Mouse (Mus musculus) kidney, postnatal 0 days (tissue): Measurements from ENCODE around the gene Gm20431. TPM values are rescaled to one million over a fixed set of nuclear protein-coding genes. Genes with fewer than 3 reads are reported as not detected.

Experiments
- ATAC-seq: fragments of 200-750 bp; cut with Nextera tagmentation; replicated peaks from 2 replicates; pipeline ENCODE4 v1.8.0; 2017; ENCODE audit warnings: low read depth, moderate number of reproducible peaks, moderate TSS enrichment, moderate library complexity; ENCODE audit not compliant: low FRiP score
- DNase-seq: peaks from one replicate; pipeline ENCODE4 v3.0.0-alpha.2; 2016; ENCODE audit warnings: low spot score
- H3K27ac ChIP-seq: fragments of 300-500 bp; sonication (generic); 2 replicates; pipeline ENCODE4 v1.5.1; 2014; ENCODE audit warnings: mild to moderate bottlenecking
- H3K27me3 ChIP-seq: fragments of 300-500 bp; sonication (generic); 2 replicates; pipeline ENCODE4 v1.6.1; 2014; ENCODE audit warnings: low read length, mixed read lengths; ENCODE audit not compliant: insufficient read depth
- H3K36me3 ChIP-seq: fragments of 300-500 bp; sonication (generic); 2 replicates; pipeline ENCODE4 v1.6.1; 2014; ENCODE audit warnings: low read length, mixed read lengths; ENCODE audit not compliant: insufficient read depth
- H3K4me1 ChIP-seq: fragments of 300-500 bp; sonication (generic); replicated peaks from 2 replicates; pipeline ENCODE4 v1.6.1; 2014; ENCODE audit warnings: antibody characterized with exemption, low read length, mixed read lengths; ENCODE audit not compliant: insufficient read depth
- H3K4me2 ChIP-seq: fragments of 300-500 bp; sonication (generic); 2 replicates; pipeline ENCODE4 v1.6.1; 2014; ENCODE audit warnings: mild to moderate bottlenecking, low read length, moderate library complexity, mixed read lengths
- H3K4me3 ChIP-seq: fragments of 300-500 bp; sonication (generic); replicated peaks from 2 replicates; pipeline ENCODE4 v1.5.1; 2014; ENCODE audit warnings: low read depth, low read length
- H3K9ac ChIP-seq: fragments of 300-500 bp; sonication (generic); 2 replicates; pipeline ENCODE4 v1.6.1; 2014; ENCODE audit warnings: low read depth, low read length
- H3K9me3 ChIP-seq: fragments of 300-500 bp; sonication (generic); replicated peaks from 2 replicates; pipeline ENCODE4 v1.6.1; 2016; ENCODE audit warnings: low read length, inconsistent platforms, mixed read lengths
- CTCF ChIP-seq: IDR thresholded peaks from 2 replicates; pipeline ENCODE4 v1.5.1; 2016; ENCODE audit warnings: antibody characterized with exemption, low read depth, mild to moderate bottlenecking, moderate library complexity
- WGBS: fragments of 180-500 bp; shearing (Covaris S2); extraction: QIAGEN DNeasy Blood & Tissue Kit; methylation state at CpG from one replicate; pipeline ENCODE4 v1.1.7; 2014; 5-methylcytosine and 5-hydroxymethylcytosine counted together
- polyA plus RNA-seq: library from polyadenylated mRNA; unstranded; fragments of >200 nt; fragmentation: Nextera tagmentation; extraction: Ambion mirVana; gene quantifications from 2 replicates; pipeline ENCODE4 v1.2.1, GENCODE M21; 2015

Gene Gm20431
- polyA plus RNA-seq, 1 experiment from 2014 or later: 11.2 TPM

DNA sequence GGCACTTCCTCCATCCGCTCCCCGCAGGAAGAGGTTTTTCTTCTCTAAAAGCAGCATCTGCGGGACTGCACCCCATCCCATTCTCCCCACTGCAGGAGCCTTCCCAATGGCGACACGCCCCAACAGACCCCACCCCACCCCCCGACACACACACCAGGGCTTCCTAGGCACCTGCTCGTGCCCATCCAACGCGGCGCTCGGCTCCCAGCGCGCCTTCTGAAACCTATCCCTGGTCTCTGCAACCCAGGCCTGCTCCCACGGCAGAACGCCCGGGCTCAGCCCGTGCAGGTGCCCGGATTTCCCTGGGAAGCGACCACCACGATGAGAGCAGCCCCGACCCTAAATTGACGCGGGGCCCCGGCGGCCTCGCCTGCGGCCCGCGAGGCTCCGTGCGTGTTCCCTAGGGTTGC lies 30.1 kb downstream of the Gm20431 start:
- Histone ChIP-seq H3K4me1 (peaks cover 26% of the 10 kb centered on the region), H3K27ac (peak overlapping the region; percentile 89), H3K4me2 (peak overlapping the region; percentile 93), H3K4me3 (peak overlapping the region; percentile 95), H3K36me3 (peaks cover 17% of the 10 kb centered on the region; the same call in 1 of the 2 replicates), H3K9ac (peak overlapping the region; percentile 96), H3K9me3 (no peaks in the 10 kb centered on the region), H3K27me3 (no peaks in the 10 kb centered on the region)
- DNase-seq (peak; percentile 28), ATAC-seq (no peak)
- WGBS: 0% methylated on average over 31 of the region's 31 CpGs
- no peak for TF ChIP-seq CTCF

DNA sequence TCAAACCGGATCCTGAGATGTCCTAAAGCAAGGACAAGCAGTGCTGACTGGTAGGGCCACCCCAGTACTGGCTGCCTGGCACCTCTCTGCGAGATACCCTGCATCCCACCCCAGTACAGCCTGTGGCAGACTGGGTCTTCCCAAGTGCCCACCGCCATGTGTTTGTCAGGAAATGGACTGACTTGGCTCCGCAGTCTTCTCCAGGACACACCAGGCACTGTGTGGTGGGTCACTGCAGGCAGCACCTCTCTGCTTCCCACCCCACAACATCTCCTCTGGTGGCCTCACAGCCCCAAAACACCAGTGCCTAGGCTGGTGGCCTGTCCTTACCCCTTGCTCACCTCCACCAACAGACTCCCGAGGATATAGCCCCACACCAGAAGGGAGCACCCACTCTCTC lies 30.9 kb downstream of the Gm20431 start:
- H3K4me1 ChIP-seq: peaks cover 26% of the 10 kb centered on the region
- peak overlapping the region; percentile 95 for H3K4me3 ChIP-seq
- H3K9me3 ChIP-seq: no peaks in the 10 kb centered on the region
- DNase-seq (no peak), ATAC-seq (no peak)
- 67% methylated on average over 5 of the region's 5 CpGs for WGBS
- H3K27me3 ChIP-seq: no peaks in the 10 kb centered on the region
- peaks cover 17% of the 10 kb centered on the region; the same call in 1 of the 2 replicates for H3K36me3 ChIP-seq
- peak overlapping the region; percentile 93 for H3K4me2 ChIP-seq
- TF ChIP-seq CTCF: no peak
- peak overlapping the region; percentile 96 for H3K9ac ChIP-seq
- H3K27ac ChIP-seq: no peak overlapping the region

DNA sequence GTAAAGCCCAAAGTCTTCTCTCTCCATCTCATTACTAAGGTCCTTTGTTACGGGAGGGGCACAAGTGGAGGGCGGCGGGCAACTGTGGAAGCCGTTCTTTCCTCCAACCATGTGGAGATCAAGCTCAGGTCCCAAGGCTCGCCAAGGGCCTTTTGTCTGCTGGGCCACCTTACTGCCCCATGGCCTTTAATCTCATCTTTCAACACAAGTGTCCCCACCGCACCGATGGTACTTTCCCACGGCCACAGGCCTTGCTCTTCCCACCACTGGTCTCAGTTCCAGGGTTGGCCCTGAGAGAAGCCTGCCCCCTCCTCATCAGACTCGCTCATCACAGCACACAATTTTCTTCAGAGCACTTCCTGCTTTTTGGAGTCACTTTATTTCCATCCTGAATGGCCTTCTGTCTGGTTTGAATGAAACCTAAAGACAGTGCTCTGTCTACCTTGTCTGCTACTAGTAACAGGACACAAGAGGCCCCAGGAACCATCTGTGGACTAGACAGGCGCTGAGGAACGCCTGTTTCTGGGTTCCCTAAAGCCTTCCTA lies 31.6 kb downstream of the Gm20431 start:
- Histone ChIP-seq H3K36me3 (peaks cover 17% of the 10 kb centered on the region; the same call in 1 of the 2 replicates), H3K27me3 (no peaks in the 10 kb centered on the region), H3K27ac (no peak overlapping the region), H3K4me1 (peaks cover 26% of the 10 kb centered on the region), H3K4me2 (peak overlapping the region; percentile 93; the same call in 1 of the 2 replicates), H3K9ac (0 out of 2 replicates have a peak overlapping the region, but pooled peaks have one; percentile 96), H3K9me3 (no peaks in the 10 kb centered on the region), H3K4me3 (no peak overlapping the region)
- no peak for ATAC-seq
- 76% methylated on average over 11 of the region's 11 CpGs for WGBS
- TF ChIP-seq CTCF: no peak
- no peak for DNase-seq

DNA sequence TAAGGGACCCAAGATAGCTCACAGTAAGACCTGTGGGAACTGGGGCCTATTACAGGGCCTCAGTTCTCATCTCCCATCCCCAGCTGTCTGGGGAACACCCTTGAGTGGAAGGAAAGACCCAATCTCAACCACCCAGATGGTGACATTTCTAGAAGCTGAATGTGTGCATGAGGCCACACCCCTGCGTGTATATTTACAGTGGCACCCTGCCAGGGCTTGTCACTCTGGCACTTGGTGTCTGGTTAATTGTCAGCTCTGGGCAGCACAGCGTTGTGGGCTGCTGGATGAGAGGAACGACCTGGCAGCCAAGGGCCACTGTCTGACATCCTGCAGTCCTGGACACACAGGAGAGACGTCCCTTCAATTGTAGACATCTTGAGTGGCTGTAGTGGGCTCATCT lies 32.4 kb downstream of the Gm20431 start:
- 0 out of 2 replicates have a peak overlapping the region, but pooled peaks have one; percentile 13 for H3K27ac ChIP-seq
- H3K9ac ChIP-seq: 0 out of 2 replicates have a peak overlapping the region, but pooled peaks have one; percentile 6
- DNase-seq (peak; percentile 32), ATAC-seq (no peak)
- peaks cover 17% of the 10 kb centered on the region; the same call in 1 of the 2 replicates for H3K36me3 ChIP-seq
- H3K27me3 ChIP-seq: no peaks in the 10 kb centered on the region
- H3K4me1 ChIP-seq: peaks cover 26% of the 10 kb centered on the region
- TF ChIP-seq CTCF: no peak
- WGBS: 25% methylated on average over 4 of the region's 4 CpGs
- H3K4me2 ChIP-seq: no peak overlapping the region
- no peaks in the 10 kb centered on the region for H3K9me3 ChIP-seq
- no peak overlapping the region for H3K4me3 ChIP-seq

DNA sequence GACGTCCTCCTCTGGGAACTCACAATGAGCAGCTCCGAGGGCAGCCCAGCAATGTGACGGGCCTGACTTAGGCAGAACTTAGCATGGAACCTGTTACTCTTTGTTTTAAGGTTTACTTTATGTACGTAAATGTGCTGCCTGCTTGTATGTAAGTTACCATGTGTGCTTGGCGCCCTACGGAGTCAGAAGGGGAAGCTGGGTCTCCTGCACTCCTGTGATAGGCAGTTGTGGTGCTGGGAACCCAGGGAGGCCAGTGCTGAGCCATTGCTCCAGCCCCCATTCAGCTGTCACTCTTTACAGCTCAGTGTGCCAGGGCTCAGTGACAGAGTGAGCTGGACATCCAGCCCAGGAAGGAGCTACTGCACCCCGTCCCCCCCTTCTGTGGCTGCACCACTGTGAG lies 34.3 kb downstream of the Gm20431 start:
- Histone ChIP-seq H3K9me3 (no peaks in the 10 kb centered on the region), H3K27ac (no peak overlapping the region), H3K27me3 (no peaks in the 10 kb centered on the region), H3K4me2 (no peak overlapping the region), H3K36me3 (peaks cover 17% of the 10 kb centered on the region; the same call in 1 of the 2 replicates), H3K4me3 (no peak overlapping the region), H3K4me1 (peaks cover 26% of the 10 kb centered on the region), H3K9ac (no peak overlapping the region)
- ATAC-seq: no peak
- no peak for DNase-seq
- TF ChIP-seq CTCF: no peak
- WGBS: 85% methylated on average over 7 of the region's 7 CpGs

DNA sequence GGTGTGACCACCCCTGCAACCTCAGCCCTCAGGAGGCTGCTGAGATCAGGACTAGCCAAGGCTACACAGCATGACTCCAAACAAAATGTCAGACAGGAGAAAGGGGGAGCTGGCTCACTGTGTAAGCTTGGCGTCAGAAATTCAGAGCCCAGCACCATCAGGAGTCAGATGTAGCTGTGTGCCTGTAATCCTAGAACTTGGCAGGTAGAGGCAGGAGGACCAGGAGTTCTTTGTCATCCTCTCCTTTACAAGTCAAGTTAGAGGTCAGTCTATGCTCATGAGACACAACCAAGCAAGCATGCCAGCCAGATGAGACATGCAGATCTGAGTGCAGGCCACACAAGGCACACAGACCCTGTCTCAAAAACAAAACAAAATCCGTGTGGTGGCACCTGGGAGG lies 35.6 kb downstream of the Gm20431 start:
- Histone ChIP-seq H3K9ac (no peak overlapping the region), H3K9me3 (no peaks in the 10 kb centered on the region), H3K4me2 (no peak overlapping the region), H3K4me3 (no peak overlapping the region), H3K36me3 (peaks cover 17% of the 10 kb centered on the region; the same call in 1 of the 2 replicates), H3K27ac (no peak overlapping the region), H3K4me1 (peaks cover 23% of the 10 kb centered on the region), H3K27me3 (no peaks in the 10 kb centered on the region)
- WGBS: 38% methylated on average over 2 of the region's 2 CpGs
- no peak for DNase-seq
- ATAC-seq: no peak
- no peak for TF ChIP-seq CTCF
